Mouse (Mus musculus) ovary, postnatal 10 days (tissue): ENCODE results near the gene 1700113H08Rik.
A peak's percentile ranks its signal among the peaks of the same experiment; 100 is the strongest.

Experiments used
- DNase-seq: peaks from one replicate; pipeline ENCODE4 v3.0.0; 2022; ENCODE audit warnings: low spot score

The 1700113H08Rik gene

DNA sequence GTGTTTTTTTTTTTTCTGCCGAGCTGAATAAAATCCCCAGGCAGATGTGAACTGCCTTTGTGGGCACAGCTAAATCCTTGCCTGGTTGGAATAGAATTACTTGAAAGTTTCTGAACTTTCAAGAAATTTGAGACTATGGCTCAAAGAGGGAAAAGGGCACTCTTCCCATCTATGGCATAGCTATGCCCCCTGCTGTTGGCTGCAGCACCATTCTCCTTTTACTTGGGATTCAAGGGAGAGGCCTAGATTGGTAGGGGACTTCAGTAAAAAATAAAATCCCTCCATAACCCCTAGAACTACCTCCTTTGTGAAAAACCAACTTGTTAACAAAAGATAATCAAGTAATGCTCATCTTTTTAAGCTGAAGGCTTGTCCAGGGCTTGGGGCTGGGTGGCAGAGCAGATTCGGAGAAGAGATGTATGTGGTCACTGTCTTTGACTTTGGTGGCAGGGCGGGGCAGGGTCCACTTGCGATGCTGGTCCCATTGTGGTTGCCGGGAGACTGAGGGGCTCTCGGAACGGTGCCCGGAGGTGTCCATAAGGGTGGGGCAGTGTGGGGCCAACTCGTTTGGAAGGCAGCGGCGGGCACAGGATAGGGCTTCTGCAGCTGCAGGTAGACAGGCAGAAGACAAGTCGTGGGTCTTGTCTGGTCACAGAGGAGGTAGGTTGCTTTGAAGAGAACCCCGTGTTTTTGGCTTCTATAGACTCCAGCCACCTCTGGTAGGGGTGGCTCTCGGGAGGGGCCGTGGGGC, at the start of gene 1700113H08Rik:
TSS of gene 1700113H08Rik (plus strand) at position 546 of the 751 bp plus-strand sequence.
- DNase-seq, result no peak

DNA sequence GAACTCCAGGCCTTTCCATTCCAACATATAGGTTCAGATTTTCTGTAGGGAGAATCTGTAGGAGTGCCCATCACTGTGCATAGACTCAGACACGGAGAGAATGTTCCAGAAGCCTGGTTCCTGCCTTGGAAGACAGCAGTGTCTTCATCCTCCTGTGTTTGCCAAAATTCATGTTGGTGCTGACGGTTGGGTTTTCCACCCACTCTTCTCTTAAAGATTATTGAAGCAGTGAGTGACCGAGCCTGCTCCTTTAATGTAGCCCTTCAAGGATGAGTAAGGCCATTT, 49.7 kb upstream of the 1700113H08Rik start:
- no peak for DNase-seq

DNA sequence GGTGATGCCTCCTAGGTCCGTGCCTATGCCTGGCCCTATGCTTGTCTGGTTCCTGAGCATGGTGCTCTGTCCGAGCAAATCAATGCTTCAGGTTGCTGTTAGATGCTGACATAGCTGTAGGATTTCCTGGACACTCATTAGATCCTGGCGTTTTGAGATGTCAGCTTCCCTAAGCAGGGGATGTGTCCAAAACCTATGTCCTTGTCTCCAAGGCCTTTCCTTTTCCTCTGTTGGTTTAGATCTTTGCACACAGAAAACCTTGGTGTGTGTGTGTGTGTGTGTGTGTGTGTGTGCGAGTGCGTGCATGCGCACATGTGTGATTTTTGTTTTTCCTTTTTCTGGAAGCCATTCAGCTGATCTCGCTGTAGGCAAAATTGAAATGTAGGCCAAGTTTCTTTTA, 45.8 kb upstream of the 1700113H08Rik start:
- no peak for DNase-seq

DNA sequence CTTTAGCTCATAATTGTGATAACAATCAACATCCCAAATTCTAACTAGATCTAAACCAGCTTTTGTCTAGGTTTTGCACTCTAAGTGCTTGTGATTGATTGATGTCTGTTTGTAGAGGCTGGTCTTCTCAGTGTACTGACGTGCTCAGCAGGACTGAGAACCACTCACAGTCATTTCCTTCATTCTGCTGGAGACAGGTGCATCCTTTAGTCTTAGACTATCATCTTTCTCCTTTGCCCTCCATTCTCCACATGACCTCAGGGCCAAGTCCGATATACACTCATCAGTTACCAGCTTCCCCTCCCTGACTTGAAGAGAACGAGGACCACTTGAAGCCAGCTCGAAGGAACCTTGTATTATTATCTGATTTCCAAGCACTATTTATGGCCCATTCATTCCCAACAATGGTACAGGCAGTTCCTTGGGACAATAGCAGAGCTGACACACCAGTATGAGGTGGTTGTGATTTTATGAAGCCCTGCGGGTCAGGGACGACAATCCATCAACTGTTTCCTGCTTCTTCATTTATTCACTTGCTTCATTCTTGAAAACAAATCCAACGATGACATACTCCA, 43.4 kb upstream of the 1700113H08Rik start:
- no peak for DNase-seq

DNA sequence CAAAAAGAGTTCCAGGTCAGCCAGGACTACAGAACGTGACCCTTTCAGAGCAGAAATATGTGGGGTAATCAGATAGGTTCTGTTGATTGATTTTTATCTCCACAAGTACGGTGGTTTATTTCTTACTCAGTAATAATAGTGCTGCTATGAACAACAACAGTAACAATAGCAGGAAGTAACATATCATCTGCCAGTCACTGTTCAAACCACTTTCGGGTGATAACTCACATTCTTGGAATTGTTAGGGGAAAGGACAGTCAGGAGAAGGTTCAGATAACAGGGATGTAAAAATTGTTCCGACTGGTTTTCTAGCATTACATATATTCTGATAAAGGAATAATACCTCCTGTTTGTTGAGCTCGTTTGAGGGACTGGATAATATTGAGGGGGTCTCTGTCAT, 42.4 kb upstream of the 1700113H08Rik start:
- DNase-seq, result no peak

DNA sequence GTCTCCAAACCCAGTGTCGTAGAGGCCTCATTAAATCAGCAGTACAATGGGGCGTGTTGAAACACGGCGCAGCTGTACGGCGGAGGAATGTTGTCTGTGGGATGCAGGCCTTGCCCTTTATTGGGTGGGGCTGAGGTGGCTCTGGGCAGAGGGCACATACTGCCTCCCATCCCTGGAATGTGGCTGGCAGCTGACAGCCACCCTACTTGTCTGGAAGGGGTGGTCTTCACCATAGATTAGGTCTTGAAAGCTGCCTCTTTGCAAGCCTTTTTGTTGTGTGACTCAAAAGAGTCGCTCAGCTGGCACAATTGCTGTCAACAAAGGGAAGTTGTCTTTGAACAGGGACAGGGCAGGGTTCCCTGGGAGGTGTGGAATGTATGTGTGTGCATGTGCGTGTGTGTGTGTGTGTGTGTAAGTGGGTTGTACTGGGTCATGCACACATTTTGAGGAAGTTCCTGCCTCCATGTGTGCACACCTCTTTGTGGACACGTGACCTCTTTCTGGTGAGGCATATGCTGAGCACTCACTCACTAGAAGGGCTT, 41.6 kb upstream of the 1700113H08Rik start:
- no peak for DNase-seq

DNA sequence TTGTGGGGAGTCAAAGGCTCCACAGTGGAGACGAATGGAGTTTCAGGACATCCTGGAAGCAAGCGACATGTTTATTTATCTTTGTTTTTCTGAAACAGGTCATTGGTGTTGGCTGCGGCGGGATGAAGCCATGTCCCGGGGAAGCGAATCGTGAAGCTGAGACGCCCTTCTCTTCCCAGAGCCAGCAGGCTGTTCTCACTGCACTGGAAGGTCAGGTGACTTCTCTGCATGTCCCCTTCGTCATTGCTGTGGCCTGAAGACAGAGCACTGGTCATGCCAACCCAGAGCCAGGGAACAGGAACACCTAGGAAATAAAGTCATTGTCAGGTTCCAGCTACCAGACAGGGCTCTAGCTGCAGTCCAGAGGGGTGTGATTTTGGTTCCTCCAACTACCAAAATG, 39.0 kb upstream of the 1700113H08Rik start:
- no peak for DNase-seq

DNA sequence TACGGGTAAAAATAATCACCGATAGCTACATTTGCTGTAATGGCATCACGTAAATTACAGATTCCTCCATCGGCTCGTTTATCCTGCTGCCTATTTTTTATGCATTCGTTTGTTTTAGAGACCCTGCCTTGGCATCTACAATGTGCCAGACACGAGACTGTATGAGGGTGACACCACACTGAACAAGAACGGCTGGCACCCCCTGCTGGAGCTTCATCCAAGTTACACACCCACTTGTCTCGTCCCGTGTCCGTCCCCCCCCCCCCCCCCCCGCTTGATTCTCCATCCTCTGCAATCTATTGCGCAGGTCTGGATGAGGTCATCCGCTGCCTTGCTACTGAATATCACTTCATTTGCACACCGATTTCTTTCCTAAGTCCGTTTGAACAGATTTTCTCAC, 37.1 kb upstream of the 1700113H08Rik start:
- DNase-seq, result no peak

DNA sequence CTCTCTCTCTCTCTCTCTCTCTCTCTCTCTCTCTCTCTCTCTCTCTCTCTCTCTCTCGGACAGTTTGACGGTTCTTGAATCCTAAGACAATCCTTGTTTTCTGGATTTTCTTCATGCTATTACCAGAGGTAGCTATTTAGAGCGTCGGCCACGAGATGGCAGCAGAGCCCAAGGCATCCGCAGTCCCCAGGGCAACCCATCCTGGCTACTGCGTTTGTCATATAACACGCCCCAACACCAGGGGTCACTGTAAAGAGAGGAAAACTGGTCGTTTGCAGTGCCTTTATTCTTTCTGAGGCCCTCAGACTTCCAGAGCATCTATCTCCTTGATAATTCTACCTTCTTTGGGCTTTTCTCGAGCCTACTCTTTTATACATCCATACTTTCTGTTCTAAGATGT, 33.0 kb upstream of the 1700113H08Rik start:
- DNase-seq, result peak; percentile 46

DNA sequence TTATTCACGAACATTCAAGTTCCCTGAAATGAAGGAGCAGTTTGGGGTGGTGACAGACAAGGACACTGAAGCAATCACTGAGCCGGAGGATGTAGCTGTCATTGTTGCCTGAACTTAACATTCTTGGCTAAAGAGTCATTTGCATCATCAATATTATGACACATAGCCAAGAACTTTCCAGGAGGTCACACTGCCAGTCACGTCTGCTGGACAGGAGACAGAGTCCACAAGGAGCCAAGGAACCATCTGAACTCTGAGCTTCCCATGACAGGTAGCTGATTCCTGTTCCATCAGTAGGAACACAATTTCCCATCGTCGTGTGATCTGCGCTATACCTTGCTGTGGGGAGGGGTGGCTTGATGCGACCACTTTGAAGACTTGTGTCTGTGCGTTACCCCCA, 25.1 kb upstream of the 1700113H08Rik start:
- no peak for DNase-seq

DNA sequence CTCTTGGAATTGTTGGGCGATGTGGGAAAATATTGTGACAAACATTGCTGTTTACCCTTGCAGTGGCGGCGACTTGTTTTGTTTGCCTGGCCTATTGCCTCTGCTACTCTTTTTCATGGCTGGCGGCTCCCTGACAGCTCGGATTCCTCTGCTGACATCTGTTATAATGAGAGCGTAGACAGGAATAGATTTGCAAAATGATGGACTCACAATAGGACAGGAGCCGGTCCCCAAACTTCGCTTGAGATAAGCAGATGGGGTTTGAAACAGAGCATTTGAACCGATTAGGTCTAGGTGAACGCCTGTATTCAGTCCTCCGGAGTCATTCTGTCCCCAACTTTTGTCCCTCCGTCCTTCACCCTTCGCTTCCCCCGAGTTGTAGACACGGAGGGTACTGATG, 22.0 kb upstream of the 1700113H08Rik start:
- DNase-seq, result no peak

DNA sequence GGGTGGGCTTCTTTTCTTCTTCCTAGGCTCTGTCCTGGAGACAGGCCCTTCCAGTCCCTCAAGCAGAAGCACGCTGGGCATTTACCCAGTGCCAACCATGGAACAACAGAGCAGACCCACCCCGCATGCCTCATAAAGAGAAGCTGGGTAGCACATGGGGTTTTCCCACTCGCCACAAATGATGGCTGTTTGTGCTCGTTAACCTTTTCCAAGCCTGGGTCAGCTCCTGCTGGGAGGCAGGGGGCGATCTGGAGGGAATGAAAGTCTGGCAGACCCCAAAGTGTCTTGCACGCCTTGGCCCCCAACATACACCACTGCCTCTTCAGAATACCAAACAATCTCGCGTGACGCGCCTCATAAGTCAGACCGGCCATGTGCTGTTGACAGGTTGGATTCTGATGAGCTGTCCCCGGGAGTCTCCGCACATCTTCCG, 21.6 kb upstream of the 1700113H08Rik start:
- no peak for DNase-seq

DNA sequence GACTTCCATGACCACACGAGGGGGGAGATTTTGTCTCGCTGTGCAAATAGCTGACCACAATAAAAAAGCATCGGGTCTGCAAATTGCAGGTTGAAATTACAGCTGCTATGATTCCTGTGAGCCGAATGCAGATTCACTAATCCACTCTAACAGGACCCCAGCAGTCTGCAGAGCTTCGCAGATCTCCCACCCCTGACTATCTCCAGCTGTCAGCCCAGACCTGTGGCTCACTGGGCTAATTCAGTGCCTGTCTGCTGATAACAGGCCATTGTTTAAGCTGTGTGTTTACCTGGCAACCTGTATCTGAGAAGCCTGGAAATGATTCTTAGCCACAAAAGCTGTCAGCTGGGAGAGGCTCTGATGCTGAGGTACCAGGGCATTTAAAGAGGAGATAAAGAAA, 20.8 kb upstream of the 1700113H08Rik start:
- no peak for DNase-seq

DNA sequence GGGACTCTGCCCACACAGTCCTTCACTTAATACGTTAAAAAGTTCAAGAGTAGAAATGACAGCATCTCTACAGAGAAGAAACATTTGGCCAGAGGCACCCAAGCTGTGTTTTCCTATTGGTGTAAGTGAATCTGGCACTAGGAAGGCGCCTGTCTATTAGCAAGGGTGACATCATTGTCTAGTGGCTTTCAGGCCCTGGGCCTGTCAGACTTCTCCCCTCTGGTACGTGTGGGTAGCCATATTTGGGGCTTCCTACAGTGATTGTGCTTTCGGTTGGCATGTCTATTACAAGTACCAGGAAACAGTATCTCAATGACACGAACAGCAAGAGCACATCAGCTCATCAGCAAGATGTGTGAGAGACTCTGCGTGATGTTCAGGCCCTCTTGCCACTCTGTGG, 18.5 kb upstream of the 1700113H08Rik start:
- DNase-seq, result no peak

DNA sequence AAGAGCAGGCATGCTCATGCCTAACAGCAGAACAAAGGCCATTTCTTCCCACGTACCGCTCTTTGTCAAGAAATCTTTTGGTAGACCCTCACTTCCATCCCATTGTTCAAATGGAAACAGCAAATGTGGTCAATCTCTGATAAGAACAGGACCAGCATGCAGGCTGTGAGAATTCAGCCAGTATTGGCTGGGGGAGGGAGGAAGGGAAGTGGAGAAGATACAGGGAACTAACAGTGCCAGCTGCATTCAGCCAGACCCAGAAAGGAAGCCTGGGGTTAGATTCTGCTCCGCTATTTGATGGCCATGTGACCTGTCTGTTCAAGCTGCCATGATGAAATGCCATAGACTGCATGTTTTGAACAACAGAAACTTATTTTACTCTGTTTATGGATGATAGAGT, 18.0 kb upstream of the 1700113H08Rik start:
- DNase-seq, result no peak

DNA sequence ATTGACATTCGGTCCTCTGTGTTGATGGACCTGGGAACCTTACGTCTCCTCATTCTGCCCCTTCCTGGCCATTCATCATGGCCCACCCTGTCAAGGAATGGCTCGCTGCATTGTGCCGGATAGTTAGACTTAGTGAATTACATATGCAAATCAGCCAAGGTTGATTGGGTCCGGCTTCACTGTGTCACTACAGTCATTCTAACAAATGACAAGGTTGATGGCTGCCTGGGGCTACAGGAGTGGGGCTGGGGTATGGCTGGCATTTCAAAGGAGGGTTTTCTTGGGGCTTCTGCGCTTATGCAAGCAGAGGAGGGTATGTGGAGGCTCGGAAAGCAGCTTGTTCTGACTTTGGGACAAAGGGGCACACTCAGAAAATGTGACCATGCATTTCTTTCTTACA, 16.6 kb upstream of the 1700113H08Rik start:
- DNase-seq, result no peak

DNA sequence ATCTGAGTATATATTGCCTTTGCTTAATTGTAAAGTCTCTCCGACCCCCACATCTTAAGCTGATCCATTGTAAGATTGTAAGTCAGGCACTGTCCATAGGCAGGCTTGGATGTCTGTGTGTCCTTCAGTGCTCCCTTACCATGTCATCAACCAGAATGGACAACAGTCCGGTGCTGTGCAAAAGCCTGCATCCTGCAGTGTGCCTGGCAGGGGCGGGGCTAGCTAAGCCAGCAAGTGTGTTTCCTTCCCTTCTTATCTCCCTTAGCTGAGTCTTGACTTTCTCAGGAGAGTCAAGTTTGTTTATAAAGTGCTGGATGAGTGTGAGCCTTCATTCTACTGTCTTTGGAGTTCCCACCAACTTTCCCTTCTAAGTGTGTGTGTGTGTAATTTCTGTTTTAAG, 12.6 kb upstream of the 1700113H08Rik start:
- no peak for DNase-seq

DNA sequence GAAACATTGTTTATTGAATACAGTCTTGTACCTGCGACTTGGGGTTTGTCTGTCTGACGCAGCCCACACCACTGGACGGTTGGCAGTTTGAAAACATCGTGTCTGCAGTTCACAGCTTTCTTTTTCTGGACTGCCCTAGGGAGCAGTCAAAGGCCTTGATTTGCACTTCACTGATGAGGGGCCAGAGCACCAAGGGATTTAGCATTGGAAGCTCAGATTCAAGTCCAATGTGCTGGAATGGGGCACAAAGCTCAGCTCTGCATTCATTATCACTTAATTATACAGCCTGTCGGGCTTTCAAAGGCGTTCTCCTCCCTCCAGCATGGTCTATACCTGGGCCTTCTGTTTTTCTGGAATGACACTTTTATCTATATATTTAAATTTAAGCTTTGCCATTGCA, 11.4 kb upstream of the 1700113H08Rik start:
- no peak for DNase-seq

DNA sequence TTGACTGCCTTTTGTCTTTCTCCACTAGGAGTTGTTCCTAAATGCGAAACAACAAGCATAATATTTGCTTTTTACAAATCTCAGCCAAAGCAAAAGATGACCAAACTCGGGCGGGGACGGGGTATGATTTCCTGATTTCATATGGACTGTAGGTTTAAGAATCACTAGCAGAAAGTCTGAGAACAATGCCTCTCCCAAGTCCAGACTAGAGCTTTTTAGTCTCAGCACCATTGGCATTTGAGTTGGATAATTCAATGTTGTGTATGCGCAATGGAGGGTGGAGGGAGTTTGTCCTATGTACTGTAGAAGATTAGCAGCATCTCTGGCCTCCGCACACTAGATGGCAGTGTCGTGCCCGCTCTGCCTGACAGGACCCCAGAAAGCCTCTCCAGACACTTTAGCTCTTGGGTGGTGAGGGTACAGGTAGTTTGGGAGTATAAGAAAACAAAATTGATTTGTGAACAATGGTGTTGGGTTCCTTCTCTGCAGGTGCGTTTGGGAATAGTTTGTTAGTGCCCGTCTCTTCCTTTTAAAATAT, 10.8 kb upstream of the 1700113H08Rik start:
- no peak for DNase-seq

DNA sequence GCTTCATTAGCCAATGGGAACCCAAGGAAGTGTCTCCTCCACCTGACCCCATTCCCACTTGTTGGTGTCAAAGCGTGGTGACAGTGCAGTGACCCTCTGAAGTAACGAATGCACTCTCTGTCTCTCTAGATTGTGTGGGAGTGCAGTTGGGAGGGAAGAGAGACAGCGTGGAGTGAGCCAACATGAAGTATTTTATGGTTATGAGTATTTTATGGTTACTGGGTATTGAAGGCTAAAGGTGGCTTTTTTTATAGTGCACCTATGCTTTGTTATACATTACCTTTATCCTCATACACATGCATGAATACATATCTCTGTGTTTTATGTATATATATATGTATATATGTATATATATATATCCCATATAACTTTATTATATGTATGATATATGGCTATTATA, 8.7 kb upstream of the 1700113H08Rik start:
- no peak for DNase-seq

DNA sequence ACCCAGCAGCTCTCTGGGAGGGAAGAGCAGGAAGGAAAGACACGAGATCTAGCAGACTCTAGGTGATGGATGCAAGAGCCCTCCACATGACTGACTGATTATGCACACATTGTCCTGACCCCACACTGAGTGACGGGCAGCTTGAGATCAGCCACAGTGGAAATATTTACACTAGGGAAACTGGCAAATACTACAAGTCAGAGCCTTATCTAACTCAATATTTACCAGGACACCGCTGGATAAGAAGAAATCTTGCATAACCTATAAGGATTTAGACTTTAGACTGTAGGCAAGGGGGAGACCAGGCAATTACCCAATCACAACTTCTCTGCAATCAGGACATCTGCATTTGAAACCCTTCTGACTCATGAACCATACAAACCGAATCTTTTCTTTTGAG, 6.1 kb upstream of the 1700113H08Rik start:
- no peak for DNase-seq

DNA sequence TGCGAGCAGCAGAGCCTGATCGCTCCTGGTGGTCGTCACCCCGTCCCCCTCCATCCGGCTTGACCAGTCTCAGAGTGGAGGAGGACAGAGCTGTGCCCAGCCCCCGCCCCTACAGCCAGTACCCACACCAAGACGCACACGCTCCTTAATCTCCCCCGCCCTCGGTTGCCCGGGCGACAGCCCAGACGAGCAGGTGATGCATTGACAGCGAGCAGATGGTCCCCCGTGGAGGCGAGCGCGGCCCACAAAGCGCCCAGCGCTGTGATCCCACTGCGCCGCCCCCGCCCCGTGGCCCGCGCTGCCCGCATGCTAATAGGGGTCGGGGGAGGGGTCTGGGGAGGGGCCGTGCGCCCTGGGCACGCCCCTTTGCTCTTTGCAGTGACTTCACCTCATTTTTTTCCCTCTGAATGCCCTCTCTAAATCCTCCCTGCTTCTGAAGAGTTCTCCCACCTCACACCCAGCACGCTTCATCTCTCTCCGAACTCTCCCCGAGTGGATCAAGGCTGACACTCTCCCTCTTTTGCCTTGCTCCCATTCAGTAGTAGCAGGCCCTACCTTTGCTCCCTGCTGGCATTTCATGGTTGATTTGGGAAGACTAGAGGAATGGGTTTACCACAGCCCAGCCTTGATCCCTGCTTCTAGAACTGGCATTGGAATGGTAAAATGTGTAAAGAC, 543 bp downstream of the 1700113H08Rik start:
- no peak for DNase-seq

DNA sequence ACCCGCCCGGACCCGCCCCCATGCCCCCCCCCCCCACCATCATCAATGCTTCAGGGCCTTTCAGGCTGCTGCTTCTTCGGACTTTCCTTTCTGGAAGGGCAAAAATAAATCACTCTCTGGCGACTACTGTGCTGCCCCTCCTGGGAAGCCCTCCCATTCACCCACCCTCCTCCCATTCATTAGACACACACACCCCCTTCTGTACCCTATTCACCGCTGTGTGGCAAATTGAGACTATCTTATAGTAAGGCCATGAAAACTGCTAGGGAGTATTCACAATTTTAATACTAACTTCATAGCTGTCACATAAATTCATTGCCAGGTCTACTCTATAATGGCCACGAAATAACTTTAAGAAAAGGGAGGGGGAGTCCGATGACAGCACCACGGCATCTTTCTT, 1.1 kb downstream of the 1700113H08Rik start:
- DNase-seq, result no peak
